Mouse (Mus musculus) Patski (cell line): Measurements from ENCODE around the gene Nup107. TPM values are rescaled to one million over a fixed set of nuclear protein-coding genes. Genes with fewer than 3 reads are reported as not detected.

Source experiments
- ATAC-seq: fragments of 100-300 bp; one replicate; pipeline ENCODE4 v1.8.0; 2021
- CTCF ChIA-PET: fragments of 350-600 bp; sonication (Branson Sonifier 250); formaldehyde crosslinking; loops from one replicate; lab custom pipeline; 2022; ENCODE audit warnings: inconsistent platforms; lab: Charles Lee
- POLR2A ChIA-PET: fragments of 350-600 bp; sonication (Branson Sonifier 250); formaldehyde crosslinking; loops from one replicate; lab custom pipeline; 2022; ENCODE audit warnings: antibody characterized with exemption, inconsistent platforms; lab: Charles Lee
- DNase-seq: peaks from one replicate; pipeline ENCODE4 v3.0.0-alpha.2; 2011; ENCODE audit warnings: low read depth, low spot score
- H3K27me3 ChIP-seq: fragments of 371-371 bp; one replicate; pipeline ENCODE4 v1.5.1; 2021
- CTCF ChIP-seq: fragments of 100-300 bp; IDR thresholded peaks from one replicate; pipeline ENCODE4 v1.5.1; 2021
- in situ Hi-C: fragments of 300-500 bp; cut with MboI; formaldehyde crosslinking; loops from 3 replicates; pipeline ENCODE4 v1.11.1; 2018; ENCODE audit warnings: low pct_unique_long_range_greater_than_20kb, mixed read lengths
- polyA plus RNA-seq: library from polyadenylated mRNA; unstranded; gene quantifications from one replicate; pipeline ENCODE4 v1.2.3, GENCODE M21; 2021

The Nup107 gene
- polyA plus RNA-seq, 1 experiment from 2014 or later, result 22.6 TPM

- in situ Hi-C loops, result no loop called here
- ATAC-seq (no peak), DNase-seq (no peak)
- ChIA-PET POLR2A (no interaction called here), CTCF (interaction anchor here (1.9 kb wide), 1 partner anchor 14 kb away, joined by 4 read pairs; no protein-coding TSS in a partner anchor)
- H3K27me3 ChIP-seq, result no peaks in the 10 kb centered on the region
- TF ChIP-seq CTCF, result no peak
These were observed 11.7 kb upstream of the Nup107 start for GRCm38 (mm10) chr10:117803870-117804850.

GRCm38 (mm10) chr10:117801886-117802285 lies 9.4 kb upstream of the Nup107 start:
- TF ChIP-seq CTCF, result no peak
- H3K27me3 ChIP-seq, result no peaks in the 10 kb centered on the region
- ChIA-PET CTCF (no interaction called here), POLR2A (no interaction called here)
- ATAC-seq (no peak), DNase-seq (no peak)
- in situ Hi-C loops, result no loop called here

GRCm38 (mm10) chr10:117799806-117800205 lies 7.3 kb upstream of the Nup107 start:
- in situ Hi-C loops, result no loop called here
- no peaks in the 10 kb centered on the region for H3K27me3 ChIP-seq
- POLR2A ChIA-PET, result no interaction called here
- CTCF ChIA-PET, result interaction anchor here (0.9 kb wide), 1 partner anchor 12 kb away, joined by 3 read pairs; no protein-coding TSS in a partner anchor
- TF ChIP-seq CTCF, result no peak
- no peak for DNase-seq
- ATAC-seq, result no peak

GRCm38 (mm10) chr10:117798436-117799035 lies 6.0 kb upstream of the Nup107 start:
- no peak for ATAC-seq
- CTCF ChIA-PET, result interaction anchor here (1.0 kb wide), 1 partner anchor 9 kb away, joined by 3 read pairs; no protein-coding TSS in a partner anchor
- in situ Hi-C loops, result no loop called here
- TF ChIP-seq CTCF, result no peak
- DNase-seq, result no peak
- POLR2A ChIA-PET, result no interaction called here
- no peaks in the 10 kb centered on the region for H3K27me3 ChIP-seq

GRCm38 (mm10) chr10:117797684-117798083 lies 5.2 kb upstream of the Nup107 start:
- POLR2A ChIA-PET, result no interaction called here
- DNase-seq (no peak), ATAC-seq (no peak)
- TF ChIP-seq CTCF, result no peak
- CTCF ChIA-PET, result no interaction called here
- in situ Hi-C loops, result no loop called here
- H3K27me3 ChIP-seq, result no peaks in the 10 kb centered on the region

GRCm38 (mm10) chr10:117797106-117797505 lies 4.6 kb upstream of the Nup107 start:
- TF ChIP-seq CTCF, result no peak

GRCm38 (mm10) chr10:117796181-117796580 lies 3.7 kb upstream of the Nup107 start:
- in situ Hi-C loops, result no loop called here
- no peak for ATAC-seq
- no peaks in the 10 kb centered on the region for H3K27me3 ChIP-seq
- peak; percentile 59 for TF ChIP-seq CTCF
- POLR2A ChIA-PET, result no interaction called here
- CTCF ChIA-PET, result interaction anchor here (1.4 kb wide), 1 partner anchor 38 kb away, joined by 3 read pairs; no protein-coding TSS in a partner anchor
- no peak for DNase-seq

More at GRCm38 (mm10) chr10:117797106-117797505, 4.6 kb upstream of the Nup107 start:
- DNase-seq, result no peak
- ATAC-seq, result no peak
- no peaks in the 10 kb centered on the region for H3K27me3 ChIP-seq
- ChIA-PET CTCF (no interaction called here), POLR2A (no interaction called here)
- in situ Hi-C loops, result no loop called here

- POLR2A ChIA-PET, result no interaction called here
- no peak for ATAC-seq
- no peak for TF ChIP-seq CTCF
- in situ Hi-C loops, result no loop called here
- CTCF ChIA-PET, result interaction anchor here (1.4 kb wide), 1 partner anchor 39 kb away, joined by 3 read pairs; no protein-coding TSS in a partner anchor
- no peak for DNase-seq
- no peaks in the 10 kb centered on the region for H3K27me3 ChIP-seq
These were observed 2.7 kb upstream of the Nup107 start for GRCm38 (mm10) chr10:117795206-117795605.

GRCm38 (mm10) chr10:117793436-117794030 lies 1.0 kb upstream of the Nup107 start:
- H3K27me3 ChIP-seq, result no peaks in the 10 kb centered on the region
- no peak for ATAC-seq
- in situ Hi-C loops, result no loop called here
- no peak for TF ChIP-seq CTCF
- POLR2A ChIA-PET, result interaction anchor here (1.4 kb wide), 1 partner anchor 14 kb away, joined by 3 read pairs; no protein-coding TSS in a partner anchor
- CTCF ChIA-PET, result no interaction called here
- DNase-seq, result no peak

GRCm38 (mm10) chr10:117791171-117791470 lies 1.4 kb downstream of the Nup107 start:
- no peaks in the 10 kb centered on the region for H3K27me3 ChIP-seq
- in situ Hi-C loops, result no loop called here
- DNase-seq (no peak), ATAC-seq (no peak)
- CTCF ChIA-PET, result no interaction called here
- TF ChIP-seq CTCF, result no peak
- POLR2A ChIA-PET, result interaction anchor here (1.0 kb wide), 1 partner anchor 18 kb away, joined by 4 read pairs; no protein-coding TSS in a partner anchor
